Mouse (Mus musculus): Measurements from ENCODE around the gene S100pbp.
"Not testable (repeated sequence)": the region's sequence is repeated elsewhere in the genome, so short reads cannot be mapped to it uniquely, and the experiment has no call there.

The S100pbp gene

GRCm38 (mm10) chr4:129220376-129221089, 31.0 kb upstream of the S100pbp start:
- DNase-seq = no peak

GRCm38 (mm10) chr4:129219198-129219597, 29.7 kb upstream of the S100pbp start:
- no peak for DNase-seq

GRCm38 (mm10) chr4:129218569-129219175, 29.1 kb upstream of the S100pbp start:
- no peak for DNase-seq

- not testable (repeated sequence) for DNase-seq
Measured at GRCm38 (mm10) chr4:129212486-129212885, 23.0 kb upstream of the S100pbp start.

GRCm38 (mm10) chr4:129211461-129211860, 21.9 kb upstream of the S100pbp start:
- DNase-seq = no peak

GRCm38 (mm10) chr4:129209504-129209903, 20.0 kb upstream of the S100pbp start:
- DNase-seq = no peak

- DNase-seq = no peak
Measured at GRCm38 (mm10) chr4:129206792-129207191, 17.3 kb upstream of the S100pbp start.

GRCm38 (mm10) chr4:129204655-129205054, 15.1 kb upstream of the S100pbp start:
- DNase-seq = no peak

- DNase-seq = no peak
Measured at GRCm38 (mm10) chr4:129197514-129197913, 8.0 kb upstream of the S100pbp start.

GRCm38 (mm10) chr4:129194280-129194679, 4.8 kb upstream of the S100pbp start:
- DNase-seq = no peak

GRCm38 (mm10) chr4:129191691-129192090, 2.2 kb upstream of the S100pbp start:
- no peak for DNase-seq

GRCm38 (mm10) chr4:129190538-129190937, 1.0 kb upstream of the S100pbp start:
- DNase-seq = no peak

GRCm38 (mm10) chr4:129188803-129189541, 555 bp downstream of the S100pbp start:
- DNase-seq = peak; percentile 45 to 52

- DNase-seq = no peak
Measured at GRCm38 (mm10) chr4:129188041-129188659, 1.4 kb downstream of the S100pbp start.

- DNase-seq = no peak
Measured at GRCm38 (mm10) chr4:129179560-129179959, 10.0 kb downstream of the S100pbp start.

- DNase-seq = no peak
Measured at GRCm38 (mm10) chr4:129172529-129172928, 17.0 kb downstream of the S100pbp start.

- DNase-seq = no peak
Measured at GRCm38 (mm10) chr4:129161581-129162255, 27.8 kb downstream of the S100pbp start.

GRCm38 (mm10) chr4:129161076-129161475, 28.5 kb downstream of the S100pbp start:
- no peak for DNase-seq

GRCm38 (mm10) chr4:129158549-129158948, 31.0 kb downstream of the S100pbp start:
- no peak for DNase-seq

GRCm38 (mm10) chr4:129157541-129157940, 32.0 kb downstream of the S100pbp start:
- no peak for DNase-seq

- no peak for DNase-seq
Measured at GRCm38 (mm10) chr4:129151276-129151811, 38.2 kb downstream of the S100pbp start.

GRCm38 (mm10) chr4:129149321-129149720, 40.2 kb downstream of the S100pbp start:
- no peak for DNase-seq
